Mouse (Mus musculus) bone marrow, adult 2 months (tissue): ENCODE results near the gene Scube3.

ENCODE experiments used
- CTCF ChIP-seq: fragments of 200-500 bp; IDR thresholded peaks from 2 replicates; pipeline ENCODE4 v1.5.1; 2011; ENCODE audit warnings: low read length, control low read depth; ENCODE audit not compliant: control insufficient read depth, insufficient read depth
- POLR2A ChIP-seq: fragments of 200-500 bp; IDR thresholded peaks from 2 replicates; pipeline ENCODE4 v1.6.1; 2011; ENCODE audit warnings: low read depth, mild to moderate bottlenecking, control low read depth, low read length, borderline replicate concordance; ENCODE audit not compliant: control insufficient read depth

DNA sequence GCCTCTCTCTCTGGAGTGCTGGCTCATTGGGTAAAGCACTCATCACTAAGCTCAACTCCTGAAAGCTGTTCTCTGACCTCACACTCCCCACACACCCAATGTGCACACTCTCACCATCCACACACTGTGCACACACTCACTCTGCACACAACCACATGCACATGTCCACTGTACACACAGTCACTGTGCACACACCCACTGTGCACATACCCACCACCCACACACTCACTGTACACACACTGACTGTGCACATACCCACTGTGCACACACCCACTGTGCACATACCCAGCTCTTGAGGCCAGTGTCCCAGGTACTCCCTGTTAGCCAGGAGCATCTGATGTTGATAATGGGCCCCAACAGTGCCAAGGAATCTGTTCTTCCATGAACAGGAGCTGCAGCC is 10.8 kb upstream of the Scube3 start:
- TF ChIP-seq CTCF (no peak), POLR2A (no peak)
